Mouse (Mus musculus) embryonic stem cell, embryonic (primary cell): ENCODE results near the gene Ccdc175.

ENCODE experiments used
- CTCF ChIA-PET, 4 experiments: fragments of 300-600 bp in 2 of 4; fragments of 350-600 bp in 2 of 4; sonication (Branson Sonifier 250); formaldehyde crosslinking; loops; one replicate each; lab custom pipeline; 2022; ENCODE audit warnings: inconsistent platforms in 2 of 4; lab: Charles Lee
- POLR2A ChIA-PET, 4 experiments: fragments of 300-600 bp in 2 of 4; fragments of 350-600 bp in 2 of 4; sonication (Branson Sonifier 250); formaldehyde crosslinking; loops; one replicate each; lab custom pipeline; 2022; ENCODE audit warnings: antibody characterized with exemption in 4 of 4, inconsistent platforms in 1 of 4; lab: Charles Lee

Gene Ccdc175

GRCm38 (mm10) chr12:72078248-72078647 lies 106.6 kb downstream of the Ccdc175 start:
- ChIA-PET POLR2A (interaction anchor here in 2 of 4 experiments (1.0 to 1.2 kb wide), 4 partner anchors 16 to 114 kb away, joined by 3 to 5 read pairs (median 3); no protein-coding TSS in a partner anchor), CTCF (no interaction called here)

GRCm38 (mm10) chr12:72070327-72071269 lies 114.2 kb downstream of the Ccdc175 start, which contains the start of gene Gpr135:
Gene Gpr135, minus strand, starts transcription at chr12:72071125.
- CTCF ChIA-PET = interaction anchor here (0.6 to 1.9 kb wide), 24 partner anchors 11 to 1210 kb away, joined by 3 to 20 read pairs (median 4); partner anchors contain the start of genes Jkamp (in 2 of the 4) and L3hypdh (in 2 of the 4)
- POLR2A ChIA-PET = interaction anchor here (0.5 to 9.6 kb wide), 25 partner anchors 9 to 977 kb away, joined by 3 to 115 read pairs (median 5); partner anchors contain the start of genes Jkamp (in 4 of the 4) and L3hypdh (in 4 of the 4)

GRCm38 (mm10) chr12:72069626-72070326 lies 115.1 kb downstream of the Ccdc175 start:
- ChIA-PET CTCF (interaction anchor here (0.6 to 1.9 kb wide), 20 partner anchors 12 to 1209 kb away, joined by 3 to 20 read pairs (median 4); partner anchors contain the start of genes Jkamp (in 2 of the 4) and L3hypdh (in 2 of the 4)), POLR2A (interaction anchor here (0.5 to 9.6 kb wide), 22 partner anchors 8 to 978 kb away, joined by 3 to 115 read pairs (median 5); partner anchors contain the start of genes Jkamp (in 4 of the 4) and L3hypdh (in 4 of the 4))

- CTCF ChIA-PET = no interaction called here
- POLR2A ChIA-PET = interaction anchor here (0.6 to 7.5 kb wide), 4 partner anchors 26 to 703 kb away, joined by 3 to 75 read pairs (median 3); partner anchors contain the start of genes Jkamp (in 3 of the 4) and L3hypdh (in 3 of the 4)
These were observed 127.0 kb downstream of the Ccdc175 start for GRCm38 (mm10) chr12:72057780-72058179.

- CTCF ChIA-PET = interaction anchor here (0.5 to 2.3 kb wide), 16 partner anchors 9 to 1050 kb away, joined by 3 to 20 read pairs (median 6); partner anchors contain the start of genes Gpr135 (in 3 of the 4), Jkamp (in 1 of the 4) and L3hypdh (in 1 of the 4)
- POLR2A ChIA-PET = interaction anchor here (0.5 to 7.5 kb wide), 22 partner anchors 8 to 707 kb away, joined by 3 to 75 read pairs (median 4); partner anchors contain the start of genes Jkamp (in 3 of the 4), L3hypdh (in 3 of the 4) and Gpr135 (in 1 of the 4)
These were observed 131.0 kb downstream of the Ccdc175 start for GRCm38 (mm10) chr12:72053851-72054250.

GRCm38 (mm10) chr12:72053303-72053702 lies 131.5 kb downstream of the Ccdc175 start:
- CTCF ChIA-PET = interaction anchor here (0.5 to 2.3 kb wide), 48 partner anchors 9 to 1176 kb away, joined by 3 to 20 read pairs (median 4); partner anchors contain the start of genes Gpr135 (in 3 of the 4), Jkamp (in 1 of the 4) and L3hypdh (in 1 of the 4)

GRCm38 (mm10) chr12:72052571-72052970 lies 132.3 kb downstream of the Ccdc175 start:
- ChIA-PET CTCF (interaction anchor here (0.6 to 2.3 kb wide), 32 partner anchors 9 to 375 kb away, joined by 3 to 20 read pairs (median 5); partner anchors contain the start of genes Gpr135 (in 2 of the 4), Jkamp (in 1 of the 4) and L3hypdh (in 1 of the 4)), POLR2A (interaction anchor here in 3 of 4 experiments (0.6 to 7.5 kb wide), 16 partner anchors 10 to 643 kb away, joined by 3 to 75 read pairs (median 4); partner anchors contain the start of genes Jkamp (in 2 of the 3), L3hypdh (in 2 of the 3) and Gpr135 (in 1 of the 3))

More at GRCm38 (mm10) chr12:72053303-72053702, 131.5 kb downstream of the Ccdc175 start:
- POLR2A ChIA-PET = interaction anchor here (0.5 to 7.5 kb wide), 27 partner anchors 9 to 711 kb away, joined by 3 to 75 read pairs (median 4); partner anchors contain the start of genes Jkamp (in 3 of the 4), L3hypdh (in 3 of the 4) and Gpr135 (in 1 of the 4)
